Mouse (Mus musculus): Measurements from ENCODE around the gene Ddx25. TPM values are rescaled to one million over a fixed set of nuclear protein-coding genes. Genes with fewer than 3 reads are reported as not detected.

Ddx25 gene
- polyA plus RNA-seq, 1 experiment, result not detected

DNA sequence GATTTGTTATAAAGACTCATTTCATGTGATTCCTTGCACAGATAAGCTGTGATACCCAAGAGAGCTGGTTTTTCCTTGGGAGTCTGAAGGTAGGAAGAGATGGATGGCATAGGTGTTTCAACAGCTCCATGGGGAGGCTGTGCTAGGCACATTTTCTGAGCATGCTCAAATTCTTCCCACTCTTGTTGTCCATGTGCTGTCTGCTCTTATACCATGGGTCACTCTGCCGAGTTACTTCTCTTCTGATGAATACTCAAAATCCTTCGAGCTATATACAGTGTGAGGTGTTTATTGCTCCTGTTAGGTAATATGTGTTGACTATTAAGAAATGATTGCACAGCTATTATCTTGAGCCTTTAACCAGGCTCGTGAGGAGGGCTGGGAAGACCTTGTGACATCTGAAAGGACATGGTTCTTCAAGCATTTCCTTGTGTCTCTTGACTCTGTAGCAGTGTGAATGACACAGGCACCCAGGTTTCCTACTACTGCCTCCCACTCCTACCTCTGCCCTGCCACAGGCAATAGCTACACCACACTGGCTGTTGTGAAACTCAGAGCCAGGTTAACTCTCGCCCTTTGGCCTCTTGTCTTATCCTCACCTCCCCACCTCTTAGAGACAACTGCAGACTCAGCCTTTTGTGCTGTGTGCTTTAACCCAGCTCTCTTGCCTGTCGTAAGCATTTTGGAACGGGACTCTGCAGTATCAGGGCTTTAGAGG is 37.5 kb downstream of the Ddx25 start:
- no peak overlapping the region for H3K4me3 ChIP-seq (replicated peaks; ENCODE audit: control insufficient read depth, low read depth, low read length)
- WGBS, result 66% methylated on average over 6 of the region's 6 CpGs
- H3K27ac ChIP-seq (ENCODE audit: control insufficient read depth, insufficient read depth, low read depth, low read length, poor library complexity), result no peak overlapping the region
- no peaks in the 10 kb centered on the region for H3K4me1 ChIP-seq (ENCODE audit: control insufficient read depth, insufficient read depth, low read length)
- TF ChIP-seq POLR2A (IDR thresholded peaks at IDR 0.05; ENCODE audit: borderline replicate concordance, control insufficient read depth, low read depth, low read length) (no peak), CTCF (IDR thresholded peaks at IDR 0.05; ENCODE audit: control insufficient read depth, insufficient read depth, low read length) (no peak)

DNA sequence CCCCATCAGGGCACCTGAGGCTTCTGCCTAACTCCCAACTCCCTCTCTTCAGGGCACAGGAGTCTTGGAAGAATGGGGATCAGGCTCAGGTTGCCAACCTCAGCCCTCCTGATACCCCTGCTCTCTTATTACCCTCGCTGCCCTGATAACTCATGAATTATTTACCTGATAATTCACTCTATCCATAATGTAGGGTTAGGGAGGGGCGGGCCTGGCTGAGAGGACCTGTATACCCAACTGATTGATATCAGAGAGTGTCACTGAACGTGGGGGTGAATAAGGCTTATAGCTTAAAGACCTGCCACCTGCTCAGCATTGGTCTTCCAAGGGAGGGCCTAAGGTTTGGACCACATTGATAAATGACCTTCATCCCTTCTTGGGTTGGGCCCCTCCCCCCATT is 40.2 kb downstream of the Ddx25 start, which contains the start of gene Gm1113:
Gm1113 (minus strand) TSS at position 101 of the 400 bp plus-strand sequence.
- Histone ChIP-seq H3K4me1 (ENCODE audit: control insufficient read depth, insufficient read depth, low read length) (no peaks in the 10 kb centered on the region), H3K4me3 (replicated peaks; ENCODE audit: control insufficient read depth, low read depth, low read length) (no peak within 1 kb of the TSS), H3K27ac (ENCODE audit: control insufficient read depth, insufficient read depth, low read depth, low read length, poor library complexity) (no peak within 1 kb of the TSS)
- WGBS, result 72% methylated on average over 3 of the region's 3 CpGs
- TF ChIP-seq POLR2A (IDR thresholded peaks at IDR 0.05; ENCODE audit: borderline replicate concordance, control insufficient read depth, low read depth, low read length) (no peak), CTCF (IDR thresholded peaks at IDR 0.05; ENCODE audit: control insufficient read depth, insufficient read depth, low read length) (no peak)

DNA sequence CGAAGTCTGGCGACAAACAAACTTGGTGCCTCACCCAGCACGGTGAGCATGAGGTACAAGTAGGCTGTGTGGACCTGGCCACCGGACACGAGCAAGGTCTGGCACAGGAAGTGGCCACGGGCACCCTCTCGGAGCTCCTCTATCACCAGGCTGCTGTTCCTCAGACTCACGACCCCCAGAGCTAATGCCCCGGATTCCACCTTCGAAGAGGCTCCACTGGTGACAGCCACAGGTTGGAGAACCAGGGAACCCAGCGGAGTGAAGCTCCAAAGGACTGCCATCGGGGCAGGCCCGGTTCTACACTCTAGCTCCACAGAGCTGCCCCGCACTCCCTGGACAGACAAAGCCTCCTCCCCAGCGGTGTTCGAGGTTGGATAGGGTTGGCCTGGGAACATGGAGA is 41.6 kb downstream of the Ddx25 start:
- Histone ChIP-seq H3K4me1 (ENCODE audit: control insufficient read depth, insufficient read depth, low read length) (no peaks in the 10 kb centered on the region), H3K4me3 (replicated peaks; ENCODE audit: control insufficient read depth, low read depth, low read length) (no peak overlapping the region), H3K27ac (ENCODE audit: control insufficient read depth, insufficient read depth, low read depth, low read length, poor library complexity) (no peak overlapping the region)
- 76% methylated on average over 16 of the region's 16 CpGs for WGBS
- TF ChIP-seq POLR2A (IDR thresholded peaks at IDR 0.05; ENCODE audit: borderline replicate concordance, control insufficient read depth, low read depth, low read length) (no peak), CTCF (IDR thresholded peaks at IDR 0.05; ENCODE audit: control insufficient read depth, insufficient read depth, low read length) (no peak)

DNA sequence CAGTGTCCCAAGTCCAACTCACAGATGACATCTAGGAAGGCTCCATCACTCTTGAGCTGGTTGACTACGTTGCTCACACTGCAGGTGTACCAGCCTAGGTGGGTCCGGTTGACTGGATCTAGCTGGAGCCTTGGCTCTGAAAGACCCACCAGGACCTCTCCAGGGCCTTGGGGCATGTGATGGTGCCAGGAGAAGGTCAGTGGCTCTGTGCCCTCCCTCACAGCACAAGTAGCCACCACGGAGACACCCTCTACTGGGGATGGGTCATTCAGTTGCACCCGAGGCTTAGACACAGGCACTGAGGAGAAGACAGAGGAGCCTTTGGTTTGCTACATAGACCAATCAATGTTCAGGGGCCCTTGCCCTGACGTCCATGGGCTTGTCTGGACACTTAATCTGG is 42.1 kb downstream of the Ddx25 start:
- Histone ChIP-seq H3K4me1 (ENCODE audit: control insufficient read depth, insufficient read depth, low read length) (no peaks in the 10 kb centered on the region), H3K27ac (ENCODE audit: control insufficient read depth, insufficient read depth, low read depth, low read length, poor library complexity) (no peak overlapping the region), H3K4me3 (replicated peaks; ENCODE audit: control insufficient read depth, low read depth, low read length) (no peak overlapping the region)
- WGBS, result 73% methylated on average over 5 of the region's 5 CpGs
- TF ChIP-seq POLR2A (IDR thresholded peaks at IDR 0.05; ENCODE audit: borderline replicate concordance, control insufficient read depth, low read depth, low read length), result no peak
- no peak for TF ChIP-seq CTCF (IDR thresholded peaks at IDR 0.05; ENCODE audit: control insufficient read depth, insufficient read depth, low read length)

DNA sequence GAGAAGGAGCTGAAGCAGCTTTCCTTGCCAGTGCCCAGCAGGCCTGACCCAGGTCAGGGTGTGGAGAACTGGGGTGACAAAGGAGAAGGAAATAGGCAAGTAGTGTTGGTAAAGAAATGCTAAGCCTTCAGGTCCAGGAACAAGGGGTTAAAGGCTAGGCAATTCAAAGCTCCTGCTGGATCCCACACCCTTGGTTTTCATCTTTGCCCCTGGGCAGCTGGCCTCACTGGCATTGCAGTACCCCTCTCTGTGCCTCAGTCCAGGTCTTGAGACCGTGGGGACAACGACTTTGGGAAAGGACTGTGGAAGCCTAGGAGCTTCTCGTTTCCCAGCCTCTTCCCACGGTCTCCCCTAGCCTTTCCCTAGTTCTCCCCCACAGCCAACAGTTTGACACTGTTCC is 44.4 kb downstream of the Ddx25 start:
- Histone ChIP-seq H3K4me1 (ENCODE audit: control insufficient read depth, insufficient read depth, low read length) (no peaks in the 10 kb centered on the region), H3K4me3 (replicated peaks; ENCODE audit: control insufficient read depth, low read depth, low read length) (no peak overlapping the region), H3K27ac (ENCODE audit: control insufficient read depth, insufficient read depth, low read depth, low read length, poor library complexity) (no peak overlapping the region)
- no peak for TF ChIP-seq POLR2A (IDR thresholded peaks at IDR 0.05; ENCODE audit: borderline replicate concordance, control insufficient read depth, low read depth, low read length)
- no peak for TF ChIP-seq CTCF (IDR thresholded peaks at IDR 0.05; ENCODE audit: control insufficient read depth, insufficient read depth, low read length)
- 70% methylated on average over 4 of the region's 4 CpGs for WGBS

DNA sequence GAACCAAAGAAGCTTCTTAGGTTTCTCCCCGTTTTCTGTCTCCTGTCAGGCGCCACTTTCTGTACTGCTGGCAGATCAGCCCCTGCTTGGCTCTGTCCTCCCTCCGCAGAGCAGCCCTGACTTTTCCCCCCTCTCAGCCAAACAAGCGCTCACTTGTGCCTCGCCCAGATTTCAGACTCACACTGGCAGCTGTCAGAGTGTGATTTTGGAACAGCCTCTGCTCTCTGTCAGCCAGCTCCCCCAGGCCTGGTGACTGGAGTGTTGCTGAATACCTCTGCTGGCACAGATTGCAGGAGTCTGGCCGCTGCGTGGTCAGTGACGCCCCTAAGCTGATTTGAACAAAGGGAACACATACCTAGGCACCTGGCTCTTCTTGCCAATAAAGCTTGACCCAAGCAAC is 50.1 kb downstream of the Ddx25 start:
- WGBS, result 76% methylated on average over 8 of the region's 8 CpGs
- TF ChIP-seq POLR2A (IDR thresholded peaks at IDR 0.05; ENCODE audit: borderline replicate concordance, control insufficient read depth, low read depth, low read length) (no peak), CTCF (IDR thresholded peaks at IDR 0.05; ENCODE audit: control insufficient read depth, insufficient read depth, low read length) (no peak)

DNA sequence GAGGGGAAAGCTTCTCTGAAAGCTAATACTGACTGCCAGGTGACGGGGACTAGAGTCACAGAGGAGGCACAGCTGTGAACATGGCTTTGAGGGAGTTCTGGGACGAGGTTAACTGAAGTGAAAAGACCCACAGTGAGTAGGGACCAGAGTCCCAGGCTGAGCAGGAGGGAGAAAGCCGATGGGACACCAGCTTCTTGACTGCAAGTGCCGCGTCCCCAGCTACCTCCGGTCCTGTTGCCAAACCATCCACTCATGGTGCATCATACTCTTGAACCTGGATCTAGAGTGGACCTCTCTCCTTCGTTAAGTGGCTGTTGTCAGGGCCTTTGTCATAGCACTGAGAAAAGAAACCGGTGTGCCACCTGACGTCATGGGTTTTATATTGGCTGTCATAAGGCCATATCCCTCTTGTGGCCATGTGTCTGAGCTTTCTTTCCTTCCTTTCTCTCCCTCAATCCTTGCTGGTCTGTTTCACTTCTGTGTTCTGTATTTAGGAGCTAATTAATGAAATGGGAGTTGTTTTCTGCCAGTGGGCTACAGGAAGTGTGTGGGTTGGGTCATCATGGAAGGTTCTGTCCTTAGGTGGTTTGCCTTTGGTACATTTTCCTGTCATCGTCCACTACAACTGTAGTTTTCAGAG is 55.8 kb downstream of the Ddx25 start:
- 76% methylated on average over 10 of the region's 10 CpGs for WGBS
- TF ChIP-seq POLR2A (IDR thresholded peaks at IDR 0.05; ENCODE audit: borderline replicate concordance, control insufficient read depth, low read depth, low read length) (no peak), CTCF (IDR thresholded peaks at IDR 0.05; ENCODE audit: control insufficient read depth, insufficient read depth, low read length) (no peak)
- Histone ChIP-seq H3K27ac (ENCODE audit: control insufficient read depth, insufficient read depth, low read depth, low read length, poor library complexity) (no peak overlapping the region), H3K4me3 (replicated peaks; ENCODE audit: control insufficient read depth, low read depth, low read length) (no peak overlapping the region), H3K4me1 (ENCODE audit: control insufficient read depth, insufficient read depth, low read length) (no peaks in the 10 kb centered on the region)

More for the DNA sequence above, 50.1 kb downstream of the Ddx25 start:
- Histone ChIP-seq H3K4me3 (replicated peaks; ENCODE audit: control insufficient read depth, low read depth, low read length) (no peak overlapping the region), H3K4me1 (ENCODE audit: control insufficient read depth, insufficient read depth, low read length) (no peaks in the 10 kb centered on the region), H3K27ac (ENCODE audit: control insufficient read depth, insufficient read depth, low read depth, low read length, poor library complexity) (no peak overlapping the region)

DNA sequence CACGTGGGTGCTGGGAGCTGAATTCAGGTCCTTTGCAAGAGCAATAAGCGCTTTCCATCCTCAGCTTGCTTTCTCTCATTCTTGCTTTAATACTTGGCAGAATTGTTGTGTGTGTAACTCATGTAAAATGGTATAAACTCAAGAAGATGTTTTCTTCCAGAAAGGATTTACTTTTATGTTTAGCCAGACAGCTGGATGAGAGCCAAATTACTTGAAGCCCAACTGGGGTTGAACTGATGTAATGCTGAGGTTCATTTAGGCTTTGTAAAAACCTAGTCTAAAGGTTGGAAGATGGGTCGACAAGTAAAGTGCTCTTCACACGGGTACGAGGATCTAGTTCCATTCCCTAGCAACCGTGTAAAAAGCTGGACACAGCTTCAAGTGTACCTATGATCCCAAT is 58.4 kb downstream of the Ddx25 start:
- no peak overlapping the region for H3K4me3 ChIP-seq (replicated peaks; ENCODE audit: control insufficient read depth, low read depth, low read length)
- peaks cover under 1% of the 10 kb centered on the region for H3K4me1 ChIP-seq (ENCODE audit: control insufficient read depth, insufficient read depth, low read length)
- no peak overlapping the region for H3K27ac ChIP-seq (ENCODE audit: control insufficient read depth, insufficient read depth, low read depth, low read length, poor library complexity)
- WGBS, result 83% methylated on average over 6 of the region's 6 CpGs
- no peak for TF ChIP-seq CTCF (IDR thresholded peaks at IDR 0.05; ENCODE audit: control insufficient read depth, insufficient read depth, low read length)
- TF ChIP-seq POLR2A (IDR thresholded peaks at IDR 0.05; ENCODE audit: borderline replicate concordance, control insufficient read depth, low read depth, low read length), result no peak
